Mouse (Mus musculus): Measurements from ENCODE around the gene Gm17482.

The Gm17482 gene

DNA sequence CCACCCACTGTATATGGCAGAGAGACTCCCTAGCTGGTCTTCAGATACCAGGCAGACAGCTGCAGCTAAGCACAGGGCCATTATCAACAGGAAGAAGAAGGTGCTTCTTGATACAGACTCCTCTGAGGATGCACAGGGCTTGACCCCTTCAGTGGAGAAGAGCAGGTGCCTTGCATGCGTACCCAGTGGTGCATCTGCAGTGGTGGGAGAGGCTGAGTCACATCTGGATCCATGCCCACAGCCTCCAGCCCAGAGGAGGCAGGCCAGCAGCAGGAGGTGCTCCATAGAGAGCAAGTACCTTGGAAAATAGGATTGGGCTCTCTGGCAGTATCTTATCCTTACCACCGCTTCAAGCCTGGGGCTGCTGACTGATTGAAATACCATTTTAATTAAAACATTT, 66.7 kb downstream of the Gm17482 start:
- DNase-seq, result no peak

DNA sequence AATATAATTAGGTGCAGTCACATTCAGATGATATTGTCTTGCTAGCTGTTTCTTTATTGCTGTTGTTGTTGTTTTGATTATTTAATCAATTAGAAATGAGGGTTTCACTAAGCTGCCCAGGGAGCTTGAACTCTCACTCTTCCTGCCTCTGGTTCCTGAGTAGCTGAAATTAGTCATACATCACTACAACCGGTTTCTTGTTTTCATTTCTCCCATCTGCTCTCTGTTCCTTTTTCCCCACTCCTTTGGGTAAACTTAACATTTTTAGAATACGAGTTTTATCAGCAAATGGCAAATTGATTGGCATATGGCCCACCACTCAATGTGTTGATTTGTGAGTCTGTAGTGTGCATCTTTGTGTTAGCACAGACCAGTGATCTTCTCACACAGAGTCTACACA, 80.0 kb downstream of the Gm17482 start:
- DNase-seq, result no peak
